Mouse (Mus musculus): ENCODE results near the gene Cfap161.

- TF ChIP-seq MAX (IDR thresholded peaks at IDR 0.05; ENCODE audit: low read depth) (no peak), POLR2A (IDR thresholded peaks at IDR 0.05; ENCODE audit: insufficient read length, low read depth) (no peak), E2F4 (IDR thresholded peaks at IDR 0.05; ENCODE audit: insufficient read depth) (no peak), TCF3 (IDR thresholded peaks at IDR 0.05; ENCODE audit: insufficient read length, low read depth) (no peak), POLR2AphosphoS2 (IDR thresholded peaks at IDR 0.05; ENCODE audit: insufficient read length, low read depth) (no peak), MYOG (IDR thresholded peaks at IDR 0.05; ENCODE audit: control insufficient read depth in 1 of 3, insufficient read depth in 1 of 3, insufficient read length in 2 of 3, low read depth in 2 of 3) (no peak)
Observed at GRCm38 (mm10) chr7:83738623-83739462, 55.8 kb downstream of the Cfap161 start.

Data from myocyte (in vitro differentiated cells).